Mouse (Mus musculus) embryonic facial prominence, embryonic 13.5 days (tissue): ENCODE measurements at regions not wholly inside any gene's neighbourhood (a gene's known extent, or its start where the extent isn't known, plus 50 kb on each side); places are given as distances from the start of the nearest gene placed in this dataset.
"Not testable (repeated sequence)": the region's sequence is repeated elsewhere in the genome, so short reads cannot be mapped to it uniquely, and the experiment has no call there.

ENCODE experiments used
- ATAC-seq: fragments of 200-750 bp; cut with Nextera tagmentation; 2 replicates; pipeline ENCODE4 v1.8.0; 2017; ENCODE audit warnings: low read depth; ENCODE audit not compliant: insufficient number of reproducible peaks, insufficient read depth, low FRiP score, low TSS enrichment
- H3K27ac ChIP-seq: fragments of 300-500 bp; sonication (generic); 2 replicates; pipeline ENCODE4 v1.5.1; 2015; ENCODE audit warnings: moderate library complexity, mild to moderate bottlenecking, inconsistent platforms
- H3K27me3 ChIP-seq: fragments of 300-500 bp; sonication (generic); 2 replicates; pipeline ENCODE4 v1.6.1; 2015; ENCODE audit warnings: mild to moderate bottlenecking, inconsistent platforms
- H3K36me3 ChIP-seq: fragments of 300-500 bp; sonication (generic); 2 replicates; pipeline ENCODE4 v1.6.1; 2015; ENCODE audit warnings: mild to moderate bottlenecking, inconsistent platforms
- H3K4me1 ChIP-seq: fragments of 300-500 bp; sonication (generic); 2 replicates; pipeline ENCODE4 v1.6.1; 2015; ENCODE audit warnings: inconsistent platforms
- H3K4me2 ChIP-seq: fragments of 300-500 bp; sonication (generic); 2 replicates; pipeline ENCODE4 v1.6.1; 2015; ENCODE audit warnings: moderate library complexity, mild to moderate bottlenecking, inconsistent platforms
- H3K4me3 ChIP-seq: fragments of 300-500 bp; sonication (generic); 2 replicates; pipeline ENCODE4 v1.5.1; 2015; ENCODE audit warnings: mild to moderate bottlenecking, inconsistent platforms
- H3K9ac ChIP-seq: fragments of 300-500 bp; sonication (generic); 2 replicates; pipeline ENCODE4 v1.6.1; 2015; ENCODE audit warnings: mild to moderate bottlenecking, inconsistent platforms
- H3K9me3 ChIP-seq: fragments of 300-500 bp; sonication (generic); 2 replicates; pipeline ENCODE4 v1.6.1; 2016; ENCODE audit warnings: inconsistent platforms
- WGBS: fragments of 180-500 bp; shearing (Covaris S2); methylation state at CpG from one replicate; pipeline ENCODE4 v1.1.7; 2015; ENCODE audit warnings: mixed read lengths; 5-methylcytosine and 5-hydroxymethylcytosine counted together

- ATAC-seq, H3K27ac ChIP-seq, H3K9ac ChIP-seq, H3K36me3 ChIP-seq, H3K27me3 ChIP-seq, H3K4me2 ChIP-seq, H3K9me3 ChIP-seq, H3K4me1 ChIP-seq, H3K4me3 ChIP-seq: not testable (repeated sequence)
- WGBS = 86% methylated on average over 4 of the region's 4 CpGs
Observed at GRCm38 (mm10) chr6:13763636-13764035, 76.1 kb downstream of the Gpr85 start.

- Histone ChIP-seq H3K4me1 (no peaks in the 10 kb centered on the region), H3K9ac (no peak overlapping the region)
- ATAC-seq = no peak
Observed at GRCm38 (mm10) chr6:13759431-13759830, 80.3 kb downstream of the Gpr85 start.

GRCm38 (mm10) chr6:13758946-13759345 is 80.8 kb downstream of the Gpr85 start:
- H3K4me3 ChIP-seq = no peak overlapping the region
- no peak overlapping the region for H3K27ac ChIP-seq
- no peak for ATAC-seq
- H3K9me3 ChIP-seq = no peaks in the 10 kb centered on the region
- H3K36me3 ChIP-seq = no peaks in the 10 kb centered on the region
- no peaks in the 10 kb centered on the region for H3K27me3 ChIP-seq
- H3K4me1 ChIP-seq = no peaks in the 10 kb centered on the region
- no peak overlapping the region for H3K4me2 ChIP-seq
- H3K9ac ChIP-seq = no peak overlapping the region

More at GRCm38 (mm10) chr6:13759431-13759830, 80.3 kb downstream of the Gpr85 start:
- H3K4me3 ChIP-seq = no peak overlapping the region
- H3K36me3 ChIP-seq = no peaks in the 10 kb centered on the region
- no peaks in the 10 kb centered on the region for H3K27me3 ChIP-seq
- H3K4me2 ChIP-seq = no peak overlapping the region
- H3K27ac ChIP-seq = no peak overlapping the region
- WGBS = 87% methylated on average over 2 of the region's 2 CpGs
- H3K9me3 ChIP-seq = no peaks in the 10 kb centered on the region

- peak; percentile 59; the same call in 1 of the 2 replicates for ATAC-seq
- WGBS = 56% methylated on average over 7 of the region's 7 CpGs
- no peaks in the 10 kb centered on the region for H3K27me3 ChIP-seq
Observed at GRCm38 (mm10) chr6:13748931-13749638, 71.3 kb upstream of the Bmt2 start.

GRCm38 (mm10) chr6:13747969-13748368 is 70.2 kb upstream of the Bmt2 start:
- H3K27me3 ChIP-seq = no peaks in the 10 kb centered on the region
- ATAC-seq = no peak
- no peaks in the 10 kb centered on the region for H3K4me1 ChIP-seq
- H3K9ac ChIP-seq = no peak overlapping the region
- no peak overlapping the region for H3K4me3 ChIP-seq
- 17% methylated on average over 8 of the region's 8 CpGs for WGBS
- no peak overlapping the region for H3K4me2 ChIP-seq
- H3K36me3 ChIP-seq = no peaks in the 10 kb centered on the region
- no peaks in the 10 kb centered on the region for H3K9me3 ChIP-seq
- no peak overlapping the region for H3K27ac ChIP-seq

More at GRCm38 (mm10) chr6:13748931-13749638, 71.3 kb upstream of the Bmt2 start:
- no peak overlapping the region for H3K9ac ChIP-seq
- H3K36me3 ChIP-seq = no peaks in the 10 kb centered on the region
- no peaks in the 10 kb centered on the region for H3K4me1 ChIP-seq
- H3K4me2 ChIP-seq = no peak overlapping the region
- H3K27ac ChIP-seq = no peak overlapping the region
- H3K4me3 ChIP-seq = no peak overlapping the region
- no peaks in the 10 kb centered on the region for H3K9me3 ChIP-seq

GRCm38 (mm10) chr6:13746577-13747482 is 69.1 kb upstream of the Bmt2 start:
- 79% methylated on average over 8 of the region's 8 CpGs for WGBS
- Histone ChIP-seq H3K4me2 (no peak overlapping the region), H3K27me3 (no peaks in the 10 kb centered on the region), H3K27ac (no peak overlapping the region), H3K4me3 (no peak overlapping the region), H3K36me3 (no peaks in the 10 kb centered on the region), H3K9ac (no peak overlapping the region), H3K4me1 (no peaks in the 10 kb centered on the region), H3K9me3 (no peaks in the 10 kb centered on the region)
- ATAC-seq = no peak
